Mouse (Mus musculus): ENCODE data around the gene Atp4b. TPM values are rescaled to one million over a fixed set of nuclear protein-coding genes. Genes with fewer than 3 reads are reported as not detected.
A peak's percentile ranks its signal among the peaks of the same experiment; 100 is the strongest.

Gene Atp4b
- total RNA-seq (2021), result not detected
- long read RNA-seq, experiment 1, result 0 reads
- long read RNA-seq, experiment 2, result 0 reads

DNA sequence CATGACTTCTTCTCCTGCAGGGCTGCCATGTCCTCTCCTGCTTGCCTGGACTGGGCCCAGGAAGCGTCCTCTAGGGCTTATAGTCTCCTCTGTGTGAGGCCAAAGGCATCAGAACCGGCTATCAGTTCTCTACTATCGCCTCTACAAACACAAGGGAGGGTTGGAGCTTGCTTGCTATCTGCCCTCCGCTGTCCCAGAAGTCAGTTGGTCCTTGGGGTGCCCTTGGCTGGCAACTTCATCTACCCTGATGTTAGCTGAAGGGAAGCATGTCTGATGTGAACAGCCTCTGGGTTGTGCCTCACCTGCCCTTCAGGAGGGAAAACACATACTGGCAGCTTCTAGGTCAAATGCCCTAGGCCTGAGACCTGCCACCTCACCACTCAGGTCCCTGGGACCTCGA is at the start of gene Atp4b:
TSS of gene Atp4b (minus strand) at position 101 of the 400 bp plus-strand sequence.
- no peak for DNase-seq

DNA sequence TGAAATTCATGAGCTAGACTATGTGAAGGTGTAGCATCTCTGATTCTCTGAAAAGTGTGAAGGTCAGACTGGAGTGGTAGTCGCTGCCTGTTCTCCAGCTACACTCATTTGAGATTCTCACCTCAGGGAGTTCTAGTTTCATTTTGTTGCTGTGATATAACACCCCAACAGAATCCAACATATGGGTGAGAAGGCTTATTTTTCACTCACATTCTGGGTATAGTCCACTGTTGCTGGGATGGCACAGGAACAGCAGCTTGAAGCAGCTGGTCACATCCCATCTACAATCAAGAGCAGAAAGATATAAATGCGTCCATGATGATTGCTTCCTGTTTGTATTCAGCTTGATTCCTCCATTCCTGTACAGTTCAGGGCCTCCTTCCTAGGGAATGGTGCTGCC is 45.5 kb upstream of the Atp4b start:
- DNase-seq, result no peak

DNA sequence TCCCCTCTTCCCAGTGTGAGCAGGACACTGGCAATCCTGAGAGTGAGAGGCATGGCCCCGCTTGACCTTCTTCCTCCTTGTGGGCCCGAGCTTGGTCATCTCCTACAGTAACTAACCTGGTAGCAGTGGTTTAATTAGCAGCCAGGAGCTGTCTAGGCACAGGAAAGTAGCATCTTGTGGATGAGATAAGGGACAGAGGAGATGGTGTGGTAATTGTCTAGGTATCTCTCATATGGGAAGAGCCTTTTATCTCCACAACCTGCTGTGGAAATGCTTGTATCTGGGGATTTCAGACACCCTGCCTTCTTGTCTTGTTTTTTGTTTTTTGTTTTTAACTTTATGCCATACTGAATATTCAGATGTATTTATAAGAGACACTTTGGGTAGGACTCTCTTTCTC is 40.9 kb upstream of the Atp4b start:
- DNase-seq, result no peak

DNA sequence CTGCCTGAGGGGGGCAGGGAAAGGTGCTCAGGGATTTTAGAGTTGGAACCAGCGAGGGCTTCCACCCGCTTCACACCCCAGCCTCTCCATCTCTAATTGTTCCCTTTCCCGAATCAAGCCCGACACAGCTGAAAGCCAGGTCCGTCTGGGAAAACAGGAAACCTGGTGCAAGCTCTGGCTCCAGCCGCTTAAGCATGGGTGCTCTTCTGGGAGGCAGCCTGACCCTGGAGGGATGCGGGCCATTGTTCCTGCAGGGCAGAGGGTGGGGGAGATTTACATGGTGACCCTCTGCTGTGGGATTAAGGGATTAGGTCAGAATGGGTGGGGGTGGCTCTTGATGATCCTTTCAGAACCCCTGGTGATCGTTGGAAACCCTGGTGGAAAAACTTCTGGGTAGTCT is 39.4 kb upstream of the Atp4b start:
- DNase-seq, result no peak

DNA sequence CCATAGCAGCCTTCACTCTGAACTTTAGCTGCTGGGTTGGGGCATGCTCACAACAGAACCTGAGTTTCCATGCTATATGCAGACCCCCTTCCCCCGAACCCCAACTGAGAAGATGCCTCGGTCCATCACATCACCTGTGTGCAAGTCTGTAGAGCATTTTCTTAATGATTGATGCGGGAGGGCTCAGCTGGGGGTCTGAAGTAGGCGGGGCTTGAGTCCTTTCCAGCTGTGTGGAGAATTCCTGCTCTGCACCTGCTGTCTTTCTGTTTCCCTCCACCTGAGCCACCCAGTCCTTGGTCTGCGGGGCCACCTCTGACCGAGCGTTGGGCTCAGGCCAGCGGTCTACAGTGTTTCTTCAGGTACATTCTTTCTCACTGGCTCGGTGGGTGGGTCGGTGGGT is 38.3 kb upstream of the Atp4b start, which contains the start of gene Tmem255b:
TSS of gene Tmem255b (plus strand) at position 301 of the 400 bp plus-strand sequence.
- DNase-seq, result no peak

DNA sequence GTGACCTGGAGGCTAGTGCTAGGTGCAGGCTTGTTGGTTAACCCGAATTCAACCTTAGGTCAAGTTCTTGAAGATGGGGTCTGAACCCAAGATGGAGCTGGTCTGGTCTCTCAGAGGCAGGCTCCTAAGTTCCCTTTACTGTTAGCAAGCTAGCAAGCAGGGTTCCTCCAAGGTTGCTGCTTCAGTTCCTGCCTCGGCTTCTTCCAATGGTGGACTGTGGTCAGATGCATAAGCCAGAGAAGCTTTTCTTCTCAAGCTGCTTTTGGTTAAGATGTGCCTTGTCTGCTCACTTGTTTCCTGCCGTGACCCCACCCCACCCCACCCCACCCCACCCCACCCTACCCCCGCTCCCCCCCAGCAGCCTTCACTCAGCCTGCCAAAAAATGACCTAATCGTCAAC is 36.5 kb upstream of the Atp4b start:
- DNase-seq, result no peak

DNA sequence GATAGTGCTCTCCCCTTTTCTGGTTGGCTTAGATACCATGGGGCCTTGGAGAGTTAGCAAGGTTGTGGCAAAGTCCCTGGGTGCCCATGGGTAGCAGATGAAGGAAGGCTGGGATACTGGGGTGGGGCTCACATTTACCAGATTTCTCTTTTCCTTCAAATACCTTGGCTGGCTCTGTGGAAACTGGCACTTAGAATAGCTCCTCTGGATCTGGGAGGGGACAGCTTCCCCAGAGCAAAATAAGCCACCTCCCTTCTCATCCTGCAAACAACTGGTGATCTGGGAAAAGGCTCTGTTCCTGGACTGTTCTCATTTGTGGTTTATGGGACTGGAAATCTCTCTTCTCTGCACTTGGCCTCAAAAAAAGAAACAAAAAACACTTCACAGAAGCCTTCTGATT is 34.2 kb upstream of the Atp4b start:
- DNase-seq, result no peak

DNA sequence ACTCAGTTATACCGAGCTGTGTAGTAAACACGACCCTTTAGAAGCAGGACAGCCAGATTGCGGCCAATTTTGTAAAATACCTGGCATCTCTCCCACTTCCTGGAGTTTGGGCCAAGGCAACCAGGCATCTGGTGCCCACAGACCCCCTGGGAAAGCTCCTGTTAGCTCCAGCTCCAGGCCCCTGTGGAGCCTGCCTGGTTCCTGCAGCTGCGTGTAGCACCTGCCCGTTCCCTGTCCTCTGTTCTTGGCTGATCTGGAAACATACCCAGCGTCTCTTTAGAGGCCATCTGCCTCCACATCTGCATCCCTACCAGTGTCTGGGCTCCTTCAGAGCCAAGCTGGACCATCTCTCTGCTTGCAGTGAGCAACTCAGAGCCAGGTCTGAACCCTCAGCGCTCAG is 33.8 kb upstream of the Atp4b start:
- no peak for DNase-seq

DNA sequence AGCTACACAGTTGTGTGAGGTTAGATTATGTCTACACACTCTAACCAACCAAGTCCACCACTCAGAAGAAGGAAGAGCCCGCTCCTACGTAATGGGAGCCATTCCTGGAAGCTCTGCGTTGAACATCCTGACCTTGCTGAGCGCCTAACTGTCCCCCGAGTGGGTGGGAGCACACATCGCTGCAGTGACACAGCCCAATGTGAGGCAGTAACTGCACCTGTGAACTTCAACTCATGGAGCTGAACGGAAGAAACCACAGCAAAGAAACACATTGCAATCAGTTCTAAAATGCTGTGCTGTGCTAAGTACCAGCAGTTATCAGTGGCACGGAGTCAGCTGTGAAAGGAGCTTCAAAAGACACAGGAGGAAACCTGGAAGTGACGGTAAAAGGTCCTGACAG is 31.5 kb upstream of the Atp4b start:
- no peak for DNase-seq

DNA sequence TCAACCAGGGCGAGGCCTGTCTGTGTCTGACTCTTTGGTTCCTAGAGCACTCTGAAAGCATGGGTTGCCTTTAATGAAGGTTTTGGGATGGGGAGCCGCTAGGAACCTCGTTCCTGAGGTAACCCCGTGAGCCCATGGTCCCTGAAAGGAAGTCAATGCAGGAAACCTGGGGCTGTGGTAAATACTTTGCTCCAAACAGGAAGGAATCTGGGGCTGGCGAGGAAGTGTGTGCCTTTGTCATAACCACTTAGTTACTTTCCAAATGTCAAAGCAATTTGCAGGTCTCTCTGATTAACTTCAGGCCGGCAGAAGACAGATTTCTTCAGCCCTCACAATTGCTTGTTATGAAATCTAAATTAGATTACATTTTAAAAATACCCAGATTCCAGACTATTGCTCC is 30.7 kb upstream of the Atp4b start:
- DNase-seq, result no peak

DNA sequence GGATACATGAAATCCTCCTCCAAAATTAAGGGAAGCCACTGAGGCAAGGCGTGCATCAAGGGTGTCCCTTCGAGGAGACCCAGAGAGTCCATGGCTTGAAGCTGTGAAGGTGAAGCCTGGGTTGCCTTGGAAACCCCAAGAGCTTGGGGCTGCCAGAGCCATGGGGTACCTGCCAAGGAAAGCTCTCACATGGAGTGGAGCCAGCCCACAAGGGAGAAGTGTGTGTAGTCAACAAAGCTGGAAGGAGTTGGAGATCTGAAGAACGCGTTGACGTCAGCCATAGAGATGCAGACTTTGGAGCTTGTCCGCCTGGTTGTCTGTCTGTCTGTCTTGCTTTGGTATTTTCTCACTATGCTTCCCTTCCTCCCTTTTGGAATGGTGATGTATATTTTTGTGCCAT is 24.3 kb upstream of the Atp4b start:
- DNase-seq, result peak; percentile 70

DNA sequence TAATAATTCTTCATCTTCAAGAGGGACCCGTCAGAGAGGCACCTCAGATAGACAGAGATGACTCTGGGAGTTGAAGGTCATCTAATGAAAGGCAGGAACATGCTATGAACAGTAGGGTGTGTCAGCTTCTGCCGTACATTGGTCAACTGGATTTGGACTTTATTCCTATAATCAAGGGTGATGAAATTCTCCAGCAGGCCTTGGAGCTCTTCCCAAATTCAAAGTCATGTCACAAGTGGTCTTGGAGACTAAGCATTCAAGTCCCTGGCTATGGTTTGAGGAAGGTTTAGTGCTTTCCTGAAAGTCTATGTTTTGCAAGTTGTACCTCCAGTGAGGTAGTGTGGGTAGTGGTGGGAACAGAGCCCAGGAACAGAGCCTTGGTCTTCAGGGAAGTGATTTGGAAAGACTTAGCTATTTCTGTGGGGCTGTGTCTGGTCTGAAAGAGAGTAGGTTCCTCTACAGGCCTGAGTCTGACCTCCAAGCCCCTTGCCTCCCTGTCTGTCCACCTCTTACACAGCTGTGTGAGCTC is 22.6 kb upstream of the Atp4b start:
- DNase-seq, result peak; percentile 29

DNA sequence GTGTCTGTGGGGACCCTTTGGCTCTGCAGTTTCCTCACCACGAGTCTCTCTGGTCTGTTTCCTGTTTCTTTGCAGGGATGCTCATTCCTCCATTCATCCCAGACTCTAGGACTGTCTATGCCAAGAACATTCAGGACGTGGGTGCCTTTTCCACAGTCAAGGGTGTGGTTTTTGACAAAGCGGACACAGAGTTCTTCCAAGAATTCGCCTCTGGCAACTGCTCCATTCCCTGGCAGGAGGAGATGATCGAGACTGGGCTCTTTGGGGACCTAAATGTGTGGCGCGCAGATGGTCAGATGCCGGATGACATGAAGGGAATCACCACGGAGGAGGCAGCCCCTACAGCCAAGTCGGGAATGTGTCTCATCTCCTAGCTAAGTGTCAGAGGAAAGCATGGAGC is 19.3 kb upstream of the Atp4b start:
- DNase-seq, result no peak

DNA sequence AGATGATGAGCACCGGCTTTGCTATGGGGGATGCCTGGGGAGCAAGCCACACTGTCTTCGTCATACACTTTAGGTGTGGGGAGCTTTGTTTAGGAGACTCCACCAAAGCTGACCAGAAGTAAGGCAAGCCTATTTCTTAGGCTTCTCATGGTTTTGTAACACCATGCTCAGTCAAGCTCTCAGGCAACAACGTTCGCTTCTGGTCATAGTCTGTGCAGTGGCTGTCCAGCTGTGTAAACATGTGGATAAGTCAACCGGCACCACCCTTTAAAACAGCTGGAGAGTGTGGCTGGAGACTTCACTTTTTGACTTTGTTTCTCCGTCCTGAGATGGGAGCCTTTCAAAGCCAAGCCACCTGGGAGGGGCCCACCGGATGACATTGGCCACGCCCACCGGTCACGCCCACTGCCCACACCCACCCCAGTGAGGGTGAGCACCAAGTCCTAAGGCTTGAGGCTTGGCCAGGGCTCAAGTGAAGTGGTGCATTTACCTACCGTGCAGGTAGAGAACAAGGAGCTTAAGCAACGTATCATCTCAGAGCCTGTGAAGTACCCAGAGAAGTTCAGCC is 17.3 kb upstream of the Atp4b start:
- no peak for DNase-seq

DNA sequence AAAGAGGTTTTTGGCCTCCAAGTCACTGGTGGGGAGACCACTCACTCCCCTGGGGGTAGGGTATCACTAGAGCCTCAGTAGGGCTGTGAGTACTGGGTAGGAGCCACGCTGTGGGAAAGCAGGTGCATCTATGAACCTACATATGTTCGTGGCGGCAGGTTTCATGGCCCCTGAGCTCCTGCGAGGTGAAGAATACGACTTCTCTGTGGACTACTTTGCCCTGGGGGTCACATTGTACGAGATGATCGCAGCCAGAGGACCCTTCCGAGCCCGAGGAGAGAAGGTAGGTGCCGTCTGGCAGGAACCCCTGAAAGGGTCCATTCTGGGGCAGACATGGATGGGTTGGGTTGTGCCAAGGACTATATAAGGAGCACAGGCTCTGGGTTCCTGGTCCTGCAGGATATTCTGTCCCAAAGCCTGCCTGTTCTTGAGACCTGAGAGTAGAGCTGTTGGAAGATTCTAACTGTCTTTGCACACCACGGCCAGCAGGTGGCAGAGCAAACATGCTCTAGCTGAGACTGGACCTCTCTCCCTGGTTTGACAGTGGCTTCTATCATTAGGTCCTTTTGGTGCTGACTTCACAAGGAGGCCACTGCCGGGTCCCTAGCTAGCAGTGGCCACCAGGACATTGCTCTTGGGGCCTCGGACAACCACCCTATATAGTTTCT is 16.4 kb upstream of the Atp4b start:
- peak; percentile 70 for DNase-seq

DNA sequence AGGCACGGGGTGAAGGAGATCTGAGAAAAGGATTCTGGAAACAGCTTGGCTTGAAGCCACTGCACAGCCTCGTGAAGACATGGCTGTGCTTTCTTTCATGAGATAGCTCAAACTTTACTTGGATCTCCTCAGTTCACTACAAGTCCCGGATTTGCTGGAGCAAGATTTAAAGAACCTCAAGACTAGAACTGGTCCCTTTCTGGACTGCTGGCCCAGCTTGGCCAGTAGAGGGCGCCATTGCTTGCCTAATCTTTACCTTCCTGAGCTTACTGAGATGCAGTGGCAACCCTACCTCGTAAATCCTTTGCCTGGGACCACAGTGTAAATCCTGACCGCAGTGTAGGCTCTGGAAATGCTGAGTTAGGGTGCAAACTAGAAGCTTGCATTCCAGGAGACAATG is 15.0 kb upstream of the Atp4b start:
- DNase-seq, result peak; percentile 81

DNA sequence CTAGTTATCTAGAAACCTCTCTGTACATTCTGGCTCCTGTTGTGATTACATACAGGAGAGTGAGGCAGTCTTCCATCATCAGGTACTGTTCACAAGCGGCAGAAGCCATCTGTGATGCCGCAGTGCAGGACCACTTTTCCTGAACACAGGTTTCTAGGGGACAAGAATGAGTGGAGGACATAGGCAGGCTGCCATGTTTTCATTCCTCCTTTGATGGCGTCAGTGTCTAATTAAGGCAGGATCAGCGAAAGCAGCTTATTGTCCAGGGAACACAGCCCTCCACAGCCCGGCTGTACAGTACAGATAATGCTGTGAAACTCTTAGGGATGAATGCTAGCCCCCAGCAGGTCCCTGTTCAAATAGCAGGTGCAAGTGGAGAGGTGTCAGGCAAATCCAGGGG is 9.4 kb upstream of the Atp4b start:
- no peak for DNase-seq

DNA sequence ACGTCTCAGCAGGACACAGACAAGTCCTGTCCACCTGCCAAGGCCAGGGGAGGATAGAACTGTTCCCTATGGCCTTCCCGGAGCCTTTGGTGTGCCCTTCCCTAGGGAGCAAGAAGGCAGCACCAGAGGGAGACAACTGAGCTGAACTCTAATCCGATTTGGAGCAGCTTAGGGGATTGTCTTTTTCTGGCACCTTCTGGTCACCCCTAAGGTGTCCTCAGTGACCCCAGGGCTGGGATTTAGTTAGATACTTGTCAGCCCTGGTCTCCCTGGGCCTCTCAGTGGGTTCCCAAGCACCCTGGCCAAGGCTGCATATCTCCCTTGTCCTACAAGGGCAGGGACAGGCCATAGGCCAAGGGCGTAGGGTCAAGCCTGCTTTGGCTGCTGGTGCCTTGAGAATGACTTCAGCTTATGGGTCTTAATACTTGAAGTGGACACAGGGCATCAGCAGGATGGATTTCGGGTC is 8.1 kb upstream of the Atp4b start, which contains the start of gene Grk1:
TSS of gene Grk1 (plus strand) at position 416 of the 466 bp plus-strand sequence.
- DNase-seq, result no peak

DNA sequence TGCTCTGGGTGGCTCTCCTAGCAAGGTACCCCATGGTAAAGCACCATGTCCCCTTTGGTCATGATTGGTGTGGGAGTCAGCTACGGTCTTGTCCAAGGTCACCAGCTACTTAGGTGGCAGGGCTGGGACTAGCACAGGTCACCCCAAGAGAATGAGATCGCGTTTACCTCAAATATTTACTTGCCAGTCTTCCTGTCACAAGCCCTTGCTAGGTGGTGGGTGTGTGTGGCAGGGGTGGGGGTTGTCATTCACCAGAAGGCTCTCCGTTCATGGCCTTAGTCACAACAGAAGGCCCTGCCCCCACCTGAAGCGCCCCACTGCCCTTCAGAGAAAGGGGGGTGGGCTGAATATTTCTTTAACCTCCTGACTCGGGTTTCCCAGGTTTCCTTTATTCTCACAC is 6.9 kb upstream of the Atp4b start:
- no peak for DNase-seq

DNA sequence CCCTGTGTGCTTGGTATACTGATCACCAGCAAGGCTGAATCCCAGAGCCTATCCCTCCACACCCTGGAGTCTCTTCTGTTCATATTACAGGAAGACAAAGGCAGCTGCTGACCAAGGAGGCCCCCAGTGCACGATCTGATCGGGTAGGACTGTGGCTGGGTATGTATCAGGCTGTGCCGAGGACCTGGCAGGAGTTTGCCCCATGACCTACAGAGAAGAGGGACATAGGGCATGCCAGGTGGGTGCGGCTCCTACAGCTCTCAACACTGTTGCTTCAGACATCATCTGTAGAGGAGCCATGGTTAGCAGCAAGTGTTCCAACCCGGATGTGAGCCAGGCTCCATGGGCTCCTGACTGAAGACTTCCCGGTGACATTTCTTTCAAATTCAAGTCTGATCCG is 2.8 kb downstream of the Atp4b start:
- no peak for DNase-seq

DNA sequence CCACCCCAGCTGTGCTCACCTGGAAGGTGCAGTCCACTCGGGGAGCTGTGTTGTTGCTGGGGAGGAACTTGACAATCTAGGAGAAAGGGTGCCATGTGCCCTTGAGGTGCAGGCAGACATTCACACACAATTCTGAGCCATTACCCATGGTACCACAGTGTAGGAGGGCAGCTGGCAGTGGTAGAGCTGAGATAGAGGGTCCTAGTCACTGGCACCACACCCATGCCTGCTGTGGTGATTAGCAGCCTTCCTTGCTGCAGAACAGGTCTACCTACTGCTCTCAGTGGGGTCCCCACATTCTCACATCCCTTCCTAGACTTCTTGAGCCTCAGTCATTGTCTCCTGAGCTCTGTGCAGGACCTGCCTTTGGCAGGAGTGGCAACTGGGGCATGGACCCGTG is 7.9 kb downstream of the Atp4b start:
- DNase-seq, result no peak

DNA sequence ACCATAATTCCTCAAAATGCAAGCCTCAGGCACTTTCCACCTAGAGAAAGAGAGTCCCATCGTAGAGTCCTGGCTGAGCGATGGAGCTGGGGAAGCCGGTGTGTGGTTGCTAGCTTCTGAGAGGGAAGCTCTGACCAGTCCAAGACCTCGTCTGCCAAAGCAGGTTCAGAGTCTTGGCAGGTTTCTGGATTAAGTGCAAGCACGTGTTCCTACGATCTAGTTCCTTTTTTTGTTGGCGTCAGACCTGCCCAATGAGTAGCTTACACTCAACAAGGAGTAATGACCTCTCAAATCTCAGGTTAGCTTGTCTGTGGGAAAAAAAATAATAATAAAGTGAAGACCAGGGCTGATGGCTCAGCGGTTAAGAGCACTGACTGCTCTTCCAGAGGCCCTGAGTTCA is 8.9 kb downstream of the Atp4b start:
- DNase-seq, result no peak

DNA sequence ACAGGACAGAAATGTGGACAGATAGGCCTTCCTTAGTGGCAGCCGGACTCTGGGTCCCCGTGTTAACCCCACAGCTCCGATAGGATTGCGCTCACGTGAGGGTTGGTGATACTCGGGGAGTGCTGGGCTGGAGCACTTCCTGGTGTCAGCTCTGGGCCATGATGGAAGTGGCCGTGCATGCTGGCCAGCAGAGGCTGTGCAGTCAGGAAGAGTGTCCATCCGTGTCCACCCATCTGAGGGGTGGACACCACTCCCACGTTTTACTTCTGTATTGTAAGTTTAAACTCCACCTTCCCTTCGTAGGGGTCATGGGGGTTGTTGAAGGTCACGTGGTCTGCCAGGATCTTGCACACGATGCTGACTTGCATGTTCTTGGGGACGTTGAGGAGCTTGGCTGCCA is 10.3 kb downstream of the Atp4b start:
- DNase-seq, result no peak

DNA sequence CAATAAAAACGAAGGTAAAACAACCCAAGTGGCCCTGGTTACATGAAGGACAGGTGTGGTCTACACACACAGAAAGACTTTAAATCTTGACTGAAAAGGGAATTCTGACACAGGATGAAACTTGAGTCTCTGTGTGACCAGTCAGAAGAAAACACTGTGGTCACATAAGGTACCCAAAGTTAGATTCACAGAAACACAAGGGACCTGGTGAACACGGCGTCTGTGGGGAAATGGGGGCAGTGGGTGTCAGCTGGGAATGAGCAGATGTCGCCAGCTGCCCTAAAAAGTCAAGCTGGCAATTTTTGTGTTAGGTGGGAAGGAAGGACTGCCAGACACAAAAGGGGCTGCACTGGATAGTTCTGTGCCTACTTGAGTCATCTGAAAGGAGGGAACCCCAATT is 13.6 kb downstream of the Atp4b start:
- no peak for DNase-seq

Measured in adrenal gland, postnatal 10 days (tissue).